Mouse (Mus musculus) cerebellum, adult 18-20 months (tissue): ENCODE data around the gene Cadm2.

Experiments
- DNase-seq, 2 experiments: peaks; one replicate each; pipeline ENCODE4 v3.0.0; 2021

Cadm2 gene

DNA sequence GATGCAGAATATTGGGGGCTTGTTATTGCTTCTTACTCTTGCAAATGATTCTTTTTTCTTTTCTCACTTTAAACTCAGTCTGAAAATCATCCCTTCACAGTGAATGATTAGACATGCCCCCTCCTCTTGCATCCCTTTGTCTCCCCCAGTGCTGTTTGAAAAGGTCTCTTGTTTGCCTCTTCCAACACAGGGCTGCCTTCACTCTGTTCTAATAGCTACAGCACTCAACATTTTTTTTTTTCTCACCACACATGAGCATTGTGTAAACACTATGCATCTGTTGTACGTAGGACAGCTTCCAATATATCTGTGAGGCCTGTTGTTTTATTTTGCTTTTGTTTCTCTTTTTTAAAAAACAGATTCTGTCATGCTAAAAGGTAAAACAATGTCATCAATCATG lies 695.2 kb downstream of the Cadm2 start:
- DNase-seq = no peak

DNA sequence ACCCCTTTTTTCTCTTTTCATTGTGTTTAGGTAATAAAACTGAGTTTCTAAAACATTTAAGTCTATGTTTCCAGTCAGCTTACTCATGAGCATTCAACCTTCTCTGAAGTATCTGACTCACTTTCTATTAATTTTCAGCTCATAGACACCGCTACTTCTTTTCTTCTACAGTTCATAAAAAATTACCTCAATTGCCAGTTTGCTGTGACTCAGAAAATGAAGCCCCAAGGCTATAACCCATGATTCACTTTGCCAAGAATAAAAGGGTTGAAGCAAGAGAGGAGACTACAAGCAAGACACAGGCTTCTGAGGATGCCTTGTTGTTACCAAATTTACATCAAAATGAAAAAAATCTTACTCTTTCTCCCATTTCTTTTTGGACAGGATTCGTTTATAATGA lies 698.0 kb downstream of the Cadm2 start:
- no peak for DNase-seq

DNA sequence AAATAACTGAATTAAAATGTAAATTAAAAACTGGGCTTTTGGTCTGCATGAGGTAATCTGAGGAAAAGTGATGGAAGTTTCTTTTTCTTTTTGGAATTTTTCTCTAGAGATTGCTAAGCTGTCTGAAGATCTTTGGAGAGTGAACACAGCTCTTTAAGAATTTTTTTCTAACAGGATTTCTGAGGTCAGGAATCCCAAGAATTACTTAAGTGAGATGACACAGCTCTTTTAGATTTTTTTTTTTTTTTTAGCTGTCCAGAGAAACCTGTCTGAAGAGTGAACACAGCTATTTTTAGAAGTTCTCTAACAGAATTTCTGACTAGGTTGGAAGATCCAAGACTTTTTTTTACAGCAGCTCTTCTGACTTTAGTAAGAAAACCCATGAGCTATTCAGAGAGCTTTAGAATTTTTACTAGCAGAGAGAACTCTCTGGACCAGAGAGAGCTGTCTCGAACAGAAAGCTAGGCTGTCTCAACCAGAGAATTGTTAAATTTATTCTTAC lies 699.2 kb downstream of the Cadm2 start:
- no peak for DNase-seq

DNA sequence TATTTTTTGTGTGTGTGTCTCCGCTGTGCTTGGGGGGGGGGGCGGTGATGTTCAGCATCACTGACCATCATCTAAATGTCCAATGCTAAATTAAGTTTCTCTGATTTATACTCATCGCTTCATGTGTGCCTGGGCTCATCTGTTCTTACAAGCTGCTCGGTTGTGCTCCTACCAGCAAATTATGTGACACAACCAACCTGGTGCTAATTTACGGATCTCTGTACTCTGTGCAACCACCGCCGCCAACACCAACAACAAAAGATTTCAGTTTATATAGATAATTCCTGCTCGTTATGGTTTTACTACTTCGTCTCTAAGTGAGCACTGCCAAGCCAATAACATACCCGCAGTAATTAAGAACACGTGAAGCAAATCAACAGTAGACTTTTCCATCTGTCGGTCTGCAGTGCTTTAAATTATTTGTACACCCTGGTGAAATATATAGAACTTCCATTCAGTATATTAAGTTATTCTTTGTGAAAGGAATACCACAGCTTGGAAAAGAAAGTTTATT lies 700.8 kb downstream of the Cadm2 start:
- DNase-seq = no peak

DNA sequence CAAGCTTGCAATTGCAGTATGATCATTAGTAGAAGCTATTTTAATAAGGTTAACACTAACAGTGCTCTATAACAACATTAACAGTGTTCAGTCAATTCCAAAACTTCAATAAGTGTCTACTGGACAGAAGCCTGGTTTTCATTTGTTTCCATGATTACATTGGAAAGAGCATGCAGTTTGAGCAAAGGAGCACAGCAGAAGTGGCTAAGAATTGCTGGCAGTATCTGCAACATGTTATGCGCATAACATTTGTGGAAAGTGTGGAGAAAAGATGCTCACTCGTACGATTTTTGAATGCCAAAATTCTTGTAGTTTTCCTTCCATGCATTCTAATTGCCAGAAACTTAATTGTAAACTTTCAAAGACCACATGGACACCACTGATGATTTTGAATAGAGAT lies 718.9 kb downstream of the Cadm2 start:
- DNase-seq = no peak

DNA sequence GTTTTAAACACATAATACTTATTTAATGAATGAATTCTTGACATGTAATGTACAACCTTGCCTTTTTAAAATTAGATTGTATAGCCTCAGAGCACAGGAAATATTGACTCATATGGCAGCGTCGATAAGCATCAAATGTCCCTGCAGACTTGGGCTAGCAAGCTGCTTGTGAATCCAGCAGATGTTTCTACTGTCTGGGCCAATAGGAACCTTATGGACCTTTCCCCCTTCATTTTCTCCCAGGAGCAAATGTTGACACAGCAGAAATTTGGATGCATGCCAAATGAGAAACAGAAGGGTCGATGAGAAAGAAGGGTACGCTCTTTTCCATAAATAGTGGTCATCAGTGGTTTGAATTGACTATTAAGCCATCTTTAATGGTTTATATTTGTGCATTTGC lies 720.0 kb downstream of the Cadm2 start:
- DNase-seq = peak in 1 of 2 experiments; percentile 16

DNA sequence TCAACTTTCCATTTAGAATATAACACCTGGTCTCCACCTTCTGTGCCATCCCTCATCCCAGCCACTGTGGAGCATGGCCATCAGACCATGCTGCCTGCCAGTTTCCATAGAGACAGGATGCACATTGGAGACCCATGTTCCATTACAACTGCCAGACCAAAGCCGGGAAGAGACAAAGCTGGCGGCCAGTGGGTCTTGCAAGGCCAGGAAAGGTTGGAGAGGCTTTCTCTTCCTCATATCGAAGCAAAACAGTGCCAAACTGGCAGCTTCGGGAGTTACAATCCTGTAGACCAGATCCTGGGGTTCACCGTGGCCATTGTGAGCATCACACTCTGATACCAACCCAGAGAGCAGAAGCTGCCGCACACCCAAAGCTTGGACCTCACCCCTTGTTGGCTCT lies 728.3 kb downstream of the Cadm2 start:
- DNase-seq = peak; percentile 69 to 76

DNA sequence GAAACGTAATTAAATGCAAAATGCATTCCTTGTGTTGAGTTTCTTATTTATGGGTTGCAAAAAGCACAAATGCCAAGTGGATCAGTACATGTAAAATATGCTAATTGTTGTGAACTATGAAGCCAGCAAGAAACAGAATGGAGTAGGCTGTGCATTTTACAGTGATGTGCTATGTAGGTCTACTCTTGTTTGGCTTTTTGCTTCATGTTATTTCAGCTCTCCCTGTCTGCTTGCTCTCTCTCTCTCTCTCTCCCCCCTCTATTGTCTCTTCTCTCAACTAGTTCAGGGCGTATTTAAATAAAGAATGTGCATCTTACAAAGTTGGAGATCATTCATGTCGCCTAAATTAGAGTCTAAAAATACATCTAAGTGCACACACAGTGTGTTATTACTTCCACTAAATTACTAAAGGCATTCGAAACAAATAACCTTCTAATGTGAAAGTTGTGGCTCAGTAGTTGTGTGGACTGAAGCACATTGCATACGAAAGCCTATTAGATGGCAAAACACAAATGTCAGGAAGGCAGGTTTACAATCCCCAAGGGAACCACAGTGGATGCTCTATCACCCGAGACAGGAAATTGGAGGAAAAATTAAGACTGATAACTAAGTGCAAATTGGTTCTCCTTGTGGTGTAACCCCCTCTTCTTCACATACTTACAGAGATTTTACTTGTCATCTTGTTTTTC lies 729.0 kb downstream of the Cadm2 start:
- DNase-seq = no peak

DNA sequence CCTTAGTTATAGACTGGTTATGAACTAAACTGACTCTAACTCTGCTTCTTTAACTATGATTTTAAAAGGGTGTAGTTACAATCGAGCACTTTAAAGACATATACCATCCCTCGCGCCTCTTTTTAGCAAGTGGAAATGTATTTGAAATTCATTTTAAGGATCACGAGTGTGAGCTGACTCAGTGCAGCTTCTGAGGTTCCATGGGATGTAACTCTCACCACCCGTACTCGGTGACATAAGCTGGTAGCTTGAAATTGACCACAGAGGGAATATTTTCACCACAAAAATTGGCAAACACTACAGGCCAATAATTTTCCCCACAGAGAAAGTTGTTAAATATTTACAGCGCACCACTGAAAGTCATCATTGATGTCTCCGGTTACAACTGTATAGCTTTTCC lies 730.8 kb downstream of the Cadm2 start:
- no peak for DNase-seq

DNA sequence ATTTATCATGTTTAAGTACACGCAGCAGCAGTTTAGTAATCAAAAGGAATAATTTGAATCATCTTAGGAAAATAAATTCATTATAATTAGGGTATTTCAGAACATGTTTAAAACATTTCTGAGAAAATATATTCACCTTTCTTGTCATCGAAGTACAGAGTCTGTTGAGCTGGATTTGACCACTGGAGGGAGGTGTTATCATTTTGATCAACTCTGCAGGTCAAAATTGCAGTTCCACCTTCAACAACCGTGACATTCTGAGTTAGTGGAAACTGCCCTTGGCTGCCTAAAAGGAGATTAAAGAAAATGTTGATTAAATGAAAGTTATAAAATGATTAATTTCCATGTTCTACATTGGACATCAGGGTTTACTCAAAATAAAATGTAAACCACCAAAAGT lies 738.1 kb downstream of the Cadm2 start:
- peak in 1 of 2 experiments; percentile 19 for DNase-seq

DNA sequence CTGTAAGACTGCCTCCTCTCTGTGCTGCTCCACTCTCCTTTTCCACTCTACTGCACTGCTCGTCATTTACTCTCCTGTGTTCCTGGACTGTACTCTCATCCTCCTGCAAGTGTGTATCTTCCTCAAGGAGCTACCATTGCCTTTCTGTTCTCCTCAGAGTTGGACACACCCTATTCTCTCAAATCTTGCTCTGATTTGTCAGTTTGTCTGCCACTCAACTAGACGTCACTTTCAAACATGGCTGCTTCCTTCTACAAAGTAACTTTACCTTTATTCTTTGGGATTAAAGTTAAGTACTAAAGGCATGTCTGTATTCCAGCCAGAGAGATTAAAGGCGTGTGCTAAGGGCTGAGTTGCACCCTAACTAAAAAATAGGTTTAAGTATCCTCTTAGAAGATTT lies 749.5 kb downstream of the Cadm2 start:
- no peak for DNase-seq

DNA sequence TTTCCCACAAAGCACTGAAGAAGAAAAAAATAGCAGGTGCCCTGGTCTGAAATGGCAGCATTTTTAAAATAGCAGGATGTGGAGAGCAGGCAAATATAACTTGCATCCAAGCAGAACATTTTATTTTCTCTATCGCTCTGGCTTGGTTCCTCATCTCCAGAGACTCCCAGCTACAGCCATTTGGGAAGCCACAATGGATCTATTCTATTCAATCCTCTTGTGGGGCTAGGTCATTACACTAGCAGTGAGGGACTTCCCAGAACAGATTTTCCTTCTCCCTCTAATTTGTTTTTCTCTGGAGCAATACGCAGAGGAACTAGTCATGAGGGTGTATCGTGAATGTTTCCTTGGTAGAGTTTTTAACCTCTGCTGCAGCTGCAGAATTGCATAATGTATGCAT lies 769.7 kb downstream of the Cadm2 start:
- DNase-seq = no peak

DNA sequence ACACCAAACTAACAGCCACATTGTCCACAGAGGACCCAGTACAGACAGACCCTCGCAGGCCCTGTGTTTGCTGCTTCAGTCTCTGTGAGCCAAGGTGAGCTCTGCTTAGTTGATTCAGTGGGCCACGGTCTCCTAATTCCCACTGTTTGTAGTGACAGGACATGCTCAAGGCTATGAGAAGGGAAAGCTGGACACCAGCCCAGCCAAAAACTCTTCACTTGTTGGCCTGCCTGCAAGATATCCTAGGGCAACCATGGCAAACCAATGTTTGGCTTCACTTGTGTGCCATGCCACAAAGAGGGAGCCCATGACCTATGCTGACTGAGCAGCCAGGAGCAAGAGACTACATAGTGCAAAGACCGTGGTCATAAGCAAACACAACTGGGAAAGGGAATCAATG lies 795.8 kb downstream of the Cadm2 start:
- DNase-seq = peak; percentile 18 to 25

DNA sequence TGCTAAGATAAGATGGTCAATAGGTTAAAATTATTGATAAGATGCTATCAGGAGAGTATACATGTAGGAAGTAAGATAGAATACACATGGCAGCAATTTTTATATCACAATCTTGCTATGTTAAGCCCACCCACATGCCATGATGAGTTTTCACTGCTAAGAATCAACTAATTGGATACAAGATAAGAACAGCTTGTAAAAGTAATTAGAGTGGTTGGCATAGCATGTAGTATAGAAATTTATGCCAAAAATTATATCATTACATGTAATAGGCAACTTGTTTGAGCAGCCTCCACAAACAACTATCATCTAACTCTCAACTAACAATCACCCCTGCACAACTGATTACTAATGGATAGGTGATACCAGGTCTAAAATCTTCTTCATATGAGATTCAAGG lies 809.2 kb downstream of the Cadm2 start:
- no peak for DNase-seq

DNA sequence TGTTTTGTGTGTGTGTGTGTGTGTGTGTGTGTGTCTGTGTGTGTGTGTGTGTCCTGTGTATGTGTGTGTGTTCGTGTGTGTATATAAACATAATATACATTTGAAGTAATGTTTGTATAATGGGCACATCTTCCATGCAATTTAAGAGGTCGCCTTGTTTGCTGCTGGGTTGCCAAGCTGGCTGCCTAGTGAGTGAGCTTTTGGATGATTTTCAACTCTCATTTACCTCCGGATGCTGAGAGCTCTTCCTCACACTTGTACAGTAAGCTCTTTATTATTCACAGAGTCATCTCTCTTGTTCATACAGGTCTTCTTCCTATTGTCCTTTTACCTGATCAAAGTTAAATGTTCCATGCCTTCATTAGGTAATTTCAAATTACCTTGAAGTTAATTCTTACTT lies 822.5 kb downstream of the Cadm2 start:
- DNase-seq = peak; percentile 36 to 46

DNA sequence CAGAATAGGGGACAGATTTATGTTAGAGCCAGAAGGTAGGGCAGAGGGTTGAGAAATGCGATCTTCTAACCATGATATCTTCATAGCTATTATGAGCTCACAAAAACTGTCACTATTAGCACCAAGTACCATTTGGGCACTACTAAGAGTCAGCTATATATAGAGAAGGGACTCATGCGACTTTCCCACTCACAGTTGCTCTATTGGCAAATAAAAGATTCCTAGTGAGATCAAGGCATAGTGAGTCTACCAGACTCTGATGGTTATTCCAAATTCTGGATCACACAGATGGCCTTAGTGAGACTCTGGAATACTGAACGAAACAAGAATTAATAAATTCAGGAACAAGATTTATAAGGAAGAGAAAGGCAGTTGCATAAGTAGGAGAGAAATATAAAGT lies 827.6 kb downstream of the Cadm2 start:
- no peak for DNase-seq

DNA sequence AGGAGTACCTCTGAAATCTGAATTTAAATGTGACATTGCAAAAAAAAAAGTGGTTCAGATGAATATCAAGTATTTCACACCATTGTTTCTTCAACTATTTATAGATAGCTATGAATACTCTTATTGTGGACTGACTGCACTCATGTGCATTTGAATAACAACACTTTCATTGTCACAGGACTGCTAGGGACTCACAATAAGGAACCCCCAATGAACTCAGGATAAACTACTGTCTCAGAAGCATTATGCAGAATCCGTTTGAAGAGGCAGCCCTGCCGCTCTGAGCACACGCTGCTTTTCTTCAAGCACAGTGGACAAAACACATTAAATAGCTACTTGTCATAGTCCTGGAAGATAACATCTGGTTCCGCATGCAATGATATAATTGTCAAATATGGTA lies 848.8 kb downstream of the Cadm2 start:
- DNase-seq = no peak

DNA sequence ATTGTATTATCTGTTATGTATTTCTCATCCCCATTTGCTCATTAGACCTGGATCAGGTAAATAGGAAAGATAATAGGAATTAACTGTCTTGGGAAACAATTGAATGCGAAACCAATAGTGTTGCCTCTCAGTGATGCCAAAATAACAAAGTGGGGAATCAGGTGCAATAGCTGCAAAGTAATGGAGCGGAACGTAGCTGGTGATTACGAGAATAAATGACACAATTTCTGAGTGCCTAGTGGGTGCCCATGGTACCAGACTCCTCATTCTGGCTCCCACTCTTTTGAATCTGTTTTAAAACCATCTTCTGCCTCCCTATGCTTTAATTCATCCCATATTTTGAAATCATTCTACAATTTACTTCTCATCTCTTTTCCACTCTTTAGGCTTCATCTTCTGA lies 851.2 kb downstream of the Cadm2 start:
- no peak for DNase-seq

DNA sequence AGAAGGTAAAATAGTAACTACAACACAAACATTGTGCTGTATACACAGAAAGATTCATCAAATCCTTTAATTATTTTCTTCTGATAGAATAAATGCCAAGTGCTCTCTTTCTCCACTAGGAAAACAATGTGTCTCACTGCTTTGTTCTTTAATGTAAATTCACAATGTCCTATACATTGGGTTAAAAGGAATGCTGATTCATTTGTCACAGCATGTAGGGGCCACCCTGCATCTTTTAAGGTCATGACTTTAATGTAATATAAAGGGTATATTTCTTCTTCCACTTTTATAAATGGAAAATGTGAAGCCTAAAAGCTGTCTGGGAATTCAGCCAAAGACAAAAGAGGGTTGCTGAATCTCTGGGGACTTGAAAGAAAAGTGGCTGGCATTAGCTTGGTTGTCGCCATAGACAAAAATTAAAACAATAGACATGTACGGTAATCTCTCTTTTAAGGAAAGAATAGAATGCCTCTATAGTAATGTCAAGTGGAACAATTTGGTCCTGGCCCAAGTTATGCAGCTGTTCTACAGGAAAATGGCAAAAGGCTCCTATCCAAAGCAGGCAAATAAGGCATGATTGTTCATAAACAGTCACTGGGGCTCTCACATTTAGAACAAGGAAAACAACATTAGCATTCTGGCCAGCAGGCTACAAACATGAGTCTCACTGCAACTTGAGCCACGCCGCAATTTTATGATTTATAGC lies 851.9 kb downstream of the Cadm2 start:
- DNase-seq = peak; percentile 15 to 19

DNA sequence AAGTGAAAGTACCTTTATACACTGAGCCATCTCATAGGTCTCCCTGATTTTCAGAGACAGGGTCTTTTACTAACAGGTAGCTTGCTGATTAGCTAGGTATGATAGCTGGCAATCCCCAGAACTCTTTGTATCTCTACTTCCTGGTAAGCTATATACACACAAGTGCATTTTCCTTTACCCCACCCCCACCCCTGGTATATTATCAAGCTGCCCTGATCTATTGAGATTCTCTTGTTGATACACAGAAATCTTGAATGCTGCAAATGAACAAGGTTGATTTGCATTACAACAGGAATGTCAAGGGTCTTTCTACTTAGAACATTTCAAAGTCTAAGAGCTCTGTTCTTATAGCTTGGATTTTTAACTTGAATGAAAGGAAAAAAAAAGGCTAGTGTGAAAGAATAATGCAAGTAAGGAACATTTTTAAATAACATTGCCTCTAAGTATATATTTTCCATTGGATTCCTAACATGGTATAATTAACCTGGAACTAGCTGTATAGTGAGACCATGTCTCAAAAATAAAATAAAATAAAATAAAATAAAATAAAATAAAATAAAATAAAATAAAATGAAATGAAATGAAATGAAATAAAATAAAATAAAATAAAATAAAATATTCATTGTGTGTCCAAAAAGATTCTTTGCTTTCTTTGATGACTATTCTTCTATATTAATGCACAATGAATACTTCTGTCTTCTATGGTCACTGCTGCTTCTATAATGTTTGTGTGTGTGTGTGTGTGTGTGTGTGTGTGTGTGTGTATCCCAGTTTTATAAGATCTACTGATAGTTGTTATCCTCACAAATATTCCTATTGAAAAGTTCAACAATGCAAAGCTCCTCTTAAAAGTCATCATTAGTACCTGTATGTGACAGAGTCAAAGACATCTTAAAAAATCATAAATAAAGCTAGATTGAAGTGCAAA lies 858.9 kb downstream of the Cadm2 start:
- DNase-seq = no peak

DNA sequence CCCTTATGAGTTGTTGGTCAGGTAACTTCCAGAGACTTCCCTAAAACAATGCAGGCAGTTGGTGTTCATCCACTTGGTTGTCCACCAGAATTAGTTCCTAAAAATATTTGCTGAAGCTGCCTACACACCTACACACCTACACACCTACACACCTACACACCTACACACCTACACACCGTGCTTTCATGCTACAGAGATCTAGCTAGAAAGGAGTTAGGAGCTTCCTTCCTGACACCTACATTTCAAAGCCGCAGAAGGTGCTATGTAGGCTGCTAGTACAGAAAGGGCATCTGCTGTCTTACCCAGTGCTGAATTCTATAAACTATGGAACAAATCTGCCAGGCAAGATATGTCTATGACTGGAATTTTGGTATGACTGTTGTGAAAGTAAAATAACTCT lies 872.2 kb downstream of the Cadm2 start:
- no peak for DNase-seq

DNA sequence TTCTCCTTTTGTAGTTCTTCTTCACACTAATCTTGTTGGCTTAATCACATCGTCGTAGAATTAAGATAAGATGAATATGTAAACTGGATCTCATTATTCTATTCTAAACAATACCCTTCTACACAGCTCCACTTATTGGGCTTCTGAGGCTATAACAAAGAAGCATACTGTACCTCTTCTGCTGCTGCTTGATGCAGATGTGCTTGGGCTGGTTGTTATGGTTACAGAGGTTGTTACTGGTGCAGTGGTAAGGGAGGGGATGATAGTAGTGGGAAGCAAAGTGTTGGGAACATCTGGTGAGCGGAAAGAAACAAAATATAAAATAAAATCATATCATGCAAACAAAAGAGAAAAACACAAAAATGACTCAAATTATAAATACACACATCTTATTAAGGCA lies 889.5 kb downstream of the Cadm2 start:
- DNase-seq = no peak

DNA sequence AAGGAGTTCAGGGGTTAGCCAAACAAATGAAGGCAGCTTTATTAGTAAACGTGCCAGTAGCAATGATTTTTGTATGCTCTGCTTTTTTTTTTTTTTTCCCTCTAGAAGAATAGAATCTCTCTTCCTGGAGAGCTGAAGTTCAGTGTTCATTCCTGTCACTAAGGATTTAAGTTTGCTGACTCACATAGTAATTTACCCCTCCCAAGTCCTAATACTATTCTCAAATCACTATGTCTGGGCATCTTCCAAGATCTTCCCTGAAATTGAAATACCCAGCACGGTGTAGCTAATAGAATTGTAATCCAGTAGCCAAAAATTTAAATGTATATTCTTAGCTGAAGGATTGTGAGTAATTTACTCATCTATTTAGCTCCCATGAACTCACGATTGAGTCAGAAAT lies 914.2 kb downstream of the Cadm2 start:
- no peak for DNase-seq
